Mouse (Mus musculus): ENCODE measurements at regions not wholly inside any gene's neighbourhood (a gene's known extent, or its start where the extent isn't known, plus 50 kb on each side); places are given as distances from the start of the nearest gene placed in this dataset.

DNA sequence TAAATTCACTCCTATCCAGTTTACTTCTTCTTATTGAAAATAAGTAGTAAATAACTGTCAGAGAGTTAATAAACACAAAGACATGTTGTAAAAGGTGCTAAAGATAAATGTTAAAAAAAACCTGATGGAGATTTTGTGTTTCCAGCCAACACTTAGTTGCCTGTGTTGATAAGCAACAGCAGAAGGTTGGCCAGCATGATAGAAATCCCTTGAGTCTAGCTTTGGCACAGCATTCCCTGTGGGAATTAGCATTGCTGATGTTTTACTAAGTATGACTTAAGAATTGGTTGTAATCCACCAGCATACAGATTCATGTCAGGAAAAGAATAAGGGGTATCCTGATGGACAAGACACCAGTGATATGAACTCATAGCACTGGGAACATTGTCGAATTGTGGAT is 594.3 kb downstream of the Plod2 start:
- no peak for DNase-seq

DNA sequence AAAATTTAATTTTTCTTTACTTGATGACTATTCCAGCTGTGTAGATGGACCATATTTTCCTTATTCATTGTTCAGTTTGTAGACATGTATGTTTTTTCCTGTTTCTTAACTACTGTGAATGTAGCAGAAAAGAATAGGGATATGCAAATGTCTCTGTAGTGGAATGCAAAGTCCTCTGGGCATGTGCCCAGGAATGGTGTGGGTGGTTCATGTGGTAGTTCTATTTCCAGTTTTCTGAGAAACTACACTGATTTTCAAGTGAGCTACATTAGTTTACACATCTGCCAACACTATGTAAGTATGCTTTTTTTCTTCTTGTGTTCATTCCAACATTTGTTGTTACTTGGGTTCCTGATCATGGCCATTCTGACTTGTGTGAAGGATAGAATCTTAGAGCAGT is 628.0 kb downstream of the Plod2 start:
- no peak for DNase-seq

DNA sequence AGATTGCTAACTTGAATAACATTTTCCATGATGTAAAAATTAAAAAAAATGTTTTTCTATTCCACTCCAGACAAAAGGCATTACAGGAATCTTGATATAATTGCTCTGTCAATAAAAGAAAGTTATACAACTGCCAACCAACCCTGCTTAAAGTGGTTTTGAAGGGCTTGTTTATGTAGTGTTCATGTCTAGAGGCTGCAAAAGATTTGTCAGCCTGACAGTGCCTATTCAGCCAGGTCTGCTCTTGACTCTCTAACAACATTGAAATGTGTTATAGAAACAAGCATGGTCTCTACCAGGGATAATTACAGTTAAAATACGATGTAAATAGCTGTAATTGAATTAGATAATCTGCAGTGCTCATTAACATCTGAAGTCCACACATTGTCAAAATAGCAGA is 644.6 kb downstream of the Plod2 start:
- DNase-seq, result no peak

DNA sequence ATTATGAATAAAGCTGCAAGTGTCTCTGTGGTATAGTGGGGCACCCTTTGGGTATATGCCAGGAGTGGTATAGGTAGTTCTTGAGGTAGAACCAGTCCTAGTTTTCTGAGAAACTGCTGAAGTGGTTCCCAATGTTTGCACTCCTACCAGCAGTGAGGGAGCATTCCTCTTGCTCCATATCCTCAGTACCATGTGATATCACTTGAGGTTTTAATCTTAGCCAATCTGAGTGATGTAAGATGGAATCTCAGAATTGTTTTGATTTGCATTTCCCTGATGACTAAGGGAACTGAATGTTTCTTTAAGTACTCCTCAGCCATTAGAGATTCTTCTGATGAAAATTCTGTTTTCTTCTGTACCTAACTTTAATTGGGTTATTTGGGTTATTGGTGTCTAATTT is 690.5 kb downstream of the Plod2 start:
- DNase-seq, result no peak

DNA sequence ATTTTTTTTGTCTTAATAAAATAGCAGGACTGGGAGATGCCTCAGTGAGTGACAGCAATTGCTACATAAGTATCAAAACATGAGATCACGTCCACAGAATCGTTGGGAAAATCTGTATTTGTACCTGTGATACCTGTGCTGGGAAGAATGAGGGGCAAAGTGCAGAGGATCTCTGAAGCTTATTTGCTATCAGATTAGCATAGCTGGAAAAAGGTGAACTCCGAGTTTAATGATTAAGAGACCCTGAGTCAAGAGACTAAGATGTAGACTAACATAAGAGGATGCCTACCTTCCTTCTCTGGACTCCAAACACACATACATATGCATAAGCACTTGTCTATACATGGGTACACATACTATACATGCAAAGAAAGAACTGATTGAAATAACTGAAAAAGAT is 710.1 kb downstream of the Plod2 start:
- DNase-seq, result no peak

DNA sequence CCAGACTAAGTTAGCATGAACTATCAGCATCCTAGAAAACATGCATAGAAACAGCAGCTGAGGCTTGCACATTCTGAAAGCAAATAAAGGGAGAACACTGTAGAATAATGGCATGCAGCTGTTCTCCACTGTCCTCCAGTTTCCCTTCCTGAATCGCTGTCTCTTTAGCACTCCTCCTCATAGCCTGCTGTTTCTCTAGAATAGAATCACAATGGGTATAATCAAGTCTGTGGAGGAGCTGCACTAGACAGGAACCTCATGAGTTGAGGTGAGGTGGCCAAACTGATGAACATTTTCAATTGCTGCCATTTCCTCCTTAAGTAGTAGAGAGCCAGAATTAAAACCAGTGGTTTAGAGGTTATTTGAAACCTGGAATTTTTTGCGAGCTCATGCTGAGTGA is 755.3 kb downstream of the Plod2 start:
- no peak for DNase-seq

DNA sequence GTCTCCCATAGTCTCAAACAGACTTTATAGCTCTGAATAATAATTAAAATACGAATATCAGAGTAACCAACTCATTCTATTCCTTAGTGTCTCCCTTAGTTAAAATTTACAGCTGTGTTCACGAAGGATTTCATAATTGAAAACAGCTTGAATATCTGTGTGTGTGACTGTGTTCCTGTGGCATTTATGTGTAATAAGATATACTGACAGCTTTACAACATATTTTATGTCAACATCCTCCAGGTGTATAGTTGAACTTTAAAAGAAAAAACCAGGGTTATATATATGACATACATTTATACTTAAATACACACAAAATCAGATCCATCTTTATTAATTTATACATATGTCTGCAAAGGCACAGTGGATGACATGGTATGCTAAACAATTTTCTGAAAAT is 764.7 kb downstream of the Plod2 start:
- DNase-seq, result no peak

DNA sequence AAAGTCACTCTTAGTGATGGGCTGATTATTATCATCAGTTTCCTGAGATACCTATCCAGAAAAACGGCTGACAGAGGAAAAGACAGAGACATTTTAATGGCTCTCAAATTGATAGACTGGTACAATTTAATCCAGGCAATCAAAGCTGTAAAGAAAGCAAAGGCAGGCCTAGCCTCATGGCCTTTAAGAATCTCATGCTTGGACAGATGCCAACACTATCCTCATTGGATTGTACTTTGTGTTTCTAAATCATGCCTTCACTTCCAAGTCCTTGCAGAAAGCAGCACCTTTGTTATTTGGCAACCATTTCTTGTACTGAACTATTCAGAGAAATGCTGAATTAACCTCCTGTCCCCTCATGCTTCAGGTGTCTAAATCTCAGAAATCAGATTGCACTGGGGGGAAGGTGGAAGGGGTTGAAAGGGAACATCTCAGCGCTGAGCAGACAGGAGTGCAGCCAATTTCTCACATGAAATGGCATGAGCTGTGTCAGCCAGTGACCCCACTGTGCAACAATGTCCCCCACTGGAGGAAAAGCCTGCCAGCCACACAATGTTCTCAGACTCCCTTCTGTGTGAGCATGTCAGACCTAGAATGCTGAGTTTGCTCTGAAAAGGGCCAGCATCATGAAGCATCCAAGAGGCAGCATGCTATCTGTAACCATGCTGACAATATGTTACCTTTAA is 787.1 kb downstream of the Plod2 start:
- DNase-seq, result no peak

Measured in heart, adult 11 months (tissue).